Comparison of ENCODE assay signal across 28 mouse cellular contexts in genomic region chr6:49873556-49873955, GRCm38 (mm10). TPM values are rescaled to one million over a fixed set of nuclear protein-coding genes. Genes with fewer than 3 reads are reported as not detected.
DNase-seq lines count a peak whose midpoint lies in the region; ATAC-seq and TF ChIP-seq lines count a peak whose summit lies in the region.
"Had no signal": no experiment of that assay in that cellular context is flagged by ENCODE, and none has a peak within 500 bp of the region (broad histone marks: within the 10 kb centered on the region; RNA-seq: fewer than 3 reads in every experiment).

No protein-coding gene starts in this region.

- H3K4me3 ChIP-seq in stomach, postnatal 0 days (ENCODE audit: low read depth, low read length) = no peak overlapping the region
- H3K4me3 ChIP-seq: embryonic facial prominence, embryonic 15.5 days; forebrain, embryonic 15.5 days; heart, embryonic 12.5 days; hindbrain, embryonic 10.5 days; neural tube, embryonic 15.5 days had no signal

- no peaks in the 10 kb centered on the region for H3K4me1 ChIP-seq in stomach, postnatal 0 days (replicated peaks; ENCODE audit: control insufficient read depth, insufficient read depth)
- H3K4me1 ChIP-seq: embryonic facial prominence, embryonic 15.5 days had no signal

- no peak for TF ChIP-seq EP300 in stomach, postnatal 0 days (optimal IDR thresholded peaks at IDR 0.05)

- no peak overlapping the region for H3K9ac ChIP-seq in stomach, postnatal 0 days (ENCODE audit: low read length)
- H3K9ac ChIP-seq: embryonic facial prominence, embryonic 15.5 days; forebrain, embryonic 15.5 days; heart, embryonic 12.5 days; liver, postnatal 0 days; neural tube, embryonic 15.5 days had no signal

- no peaks in the 10 kb centered on the region for H3K9me3 ChIP-seq in stomach, postnatal 0 days (ENCODE audit: control insufficient read depth, low read length)
- H3K9me3 ChIP-seq: embryonic facial prominence, embryonic 15.5 days; forebrain, embryonic 15.5 days; heart, embryonic 12.5 days; hindbrain, embryonic 10.5 days; neural tube, embryonic 15.5 days had no signal

- TF ChIP-seq CTCF in stomach, postnatal 0 days (IDR thresholded peaks at IDR 0.05; ENCODE audit: low read depth) = no peak

- 62% methylated on average over 1 of the region's 1 CpGs for WGBS in stomach, postnatal 0 days

- DNase-seq in embryo, embryonic 11 days = peak; percentile 18
- no peak for DNase-seq in embryo, embryonic 10.5 days (ENCODE audit: low spot score)
- peak; percentile 5 to 49 for DNase-seq in kidney, adult 8-10 months
- DNase-seq in kidney, adult 18-20 months = no peak
- DNase-seq in kidney, adult 9 months = peak; percentile 55
- DNase-seq in kidney, postnatal 4 days = peak; percentile 22 to 47
- DNase-seq in stomach, postnatal 0 days (ENCODE audit: low spot score) = no peak
- DNase-seq in natural killer cell, adult 2 months (ENCODE audit: low spot score in 2 of 2) = no peak
- DNase-seq: cerebellum, adult 11 months; cerebellum, adult 9-11 months; gastrocnemius, postnatal 10 days; heart, postnatal 10 days; layer of hippocampus, postnatal 36 days; liver, postnatal 0 days; lung, postnatal 36 days; right cerebral cortex, adult 18-20 months; thymus, adult 2 months; thymus, postnatal 4 days had no signal

- H3K4me2 ChIP-seq in stomach, postnatal 0 days (replicated peaks; ENCODE audit: low read depth) = no peak overlapping the region
- H3K4me2 ChIP-seq: embryonic facial prominence, embryonic 15.5 days; forebrain, embryonic 15.5 days; heart, embryonic 12.5 days; liver, embryonic 11.5 days; neural tube, embryonic 15.5 days had no signal

- no peaks in the 10 kb centered on the region for H3K36me3 ChIP-seq in stomach, postnatal 0 days (ENCODE audit: control insufficient read depth, insufficient read depth, low read length)
- H3K36me3 ChIP-seq: embryonic facial prominence, embryonic 15.5 days; forebrain, embryonic 15.5 days; heart, embryonic 12.5 days; hindbrain, embryonic 10.5 days; neural tube, embryonic 15.5 days had no signal

- no peak for ATAC-seq in stomach, postnatal 0 days (ENCODE audit: low FRiP score, low TSS enrichment)
- ATAC-seq: CD4-positive, CD25-positive, alpha-beta regulatory T cell, adult 4 months; forebrain, embryonic 15.5 days; hindbrain, postnatal 0 days; intestine, postnatal 0 days; liver, postnatal 0 days; midbrain, embryonic 16.5 days had no signal

- no peak overlapping the region for H3K27ac ChIP-seq in stomach, postnatal 0 days (replicated peaks)
- H3K27ac ChIP-seq: embryonic facial prominence, embryonic 15.5 days; forebrain, embryonic 15.5 days; hindbrain, embryonic 10.5 days; hindbrain, postnatal 0 days; neural tube, embryonic 15.5 days had no signal

- no peaks in the 10 kb centered on the region for H3K27me3 ChIP-seq in stomach, postnatal 0 days (ENCODE audit: control insufficient read depth, insufficient read depth, low read length)
- H3K27me3 ChIP-seq: forebrain, embryonic 15.5 days; heart, embryonic 12.5 days; neural tube, embryonic 15.5 days had no signal

RNA-seq across cellular contexts. Expression of gene Npy, which starts 51.0 kb away (rescaled TPM):
- polyA plus RNA-seq in stomach, postnatal 0 days (2015; fragmentation: Nextera tagmentation; extraction: Ambion mirVana) = 3.3 and 4.5 TPM in 2 replicates
- polyA plus RNA-seq: liver, embryonic 11.5 days had no signal

Comparison
In these comparisons a context has a peak if more than half of its experiments do, and no peak if none do; other contexts are left out.
1. DNase-seq: peak in embryo, embryonic 11 days (single experiment), kidney, adult 8-10 months (2 of 2), kidney, adult 9 months (single experiment) and kidney, postnatal 4 days (2 of 2); none in embryo, embryonic 10.5 days (single experiment), kidney, adult 18-20 months (single experiment), stomach, postnatal 0 days (single experiment) and natural killer cell, adult 2 months (0 of 2).